Comparison of ENCODE assay signal across 8 mouse cellular contexts in the genomic region with DNA sequence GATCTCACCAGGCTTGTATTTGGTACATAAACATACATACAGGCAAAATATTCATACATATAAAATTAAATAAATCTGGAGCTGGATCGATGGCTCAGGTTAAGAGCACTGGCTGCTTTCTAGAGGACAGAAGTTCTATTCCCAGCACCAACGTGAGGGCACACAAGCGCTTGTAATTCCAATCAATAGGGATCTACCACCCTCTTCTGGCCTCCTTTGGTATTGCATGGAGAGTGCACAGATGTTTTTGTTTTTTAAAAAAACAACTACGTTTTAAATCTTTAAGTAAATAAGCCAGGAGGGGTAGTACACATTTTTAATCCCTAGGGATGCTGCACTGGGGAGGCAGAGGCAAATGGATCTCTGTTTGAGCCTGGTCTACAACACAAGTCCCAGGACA. TPM values are rescaled to one million over a fixed set of nuclear protein-coding genes. Genes with fewer than 3 reads are reported as not detected.
A peak's percentile ranks its signal among the peaks of the same experiment; 100 is the strongest.
DNase-seq lines count a peak whose midpoint lies in the region; ATAC-seq lines count a peak whose summit lies in the region.

No protein-coding gene starts in this region.

- intact Hi-C loops in heart, postnatal 10 days (cut with DNase I) = loop anchor here (2.0 to 5.0 kb wide), 2 partner anchors 79 to 161 kb away; a partner anchor contains a TSS

- peak; percentile 72 for DNase-seq in hindbrain, embryonic 11.5 days (ENCODE audit: low spot score)
- peak; percentile 81 for DNase-seq in CD4-positive helper T cell, adult 2 months (ENCODE audit: low read depth, low spot score)
- DNase-seq in T-cell, adult 2 months (ENCODE audit: low spot score) = peak; percentile 60
- DNase-seq in heart, postnatal 10 days = peak; percentile 46 to 77
- DNase-seq in lung, postnatal 25 days (ENCODE audit: low spot score) = peak; percentile 62
- peak; percentile 73 for DNase-seq in thymus, postnatal 0 days (ENCODE audit: low spot score)
- DNase-seq in urinary bladder, adult 18-20 months (ENCODE audit: low spot score in 2 of 2) = no peak

- H3K4me1 ChIP-seq in hindbrain, embryonic 11.5 days (replicated peaks; ENCODE audit: control insufficient read depth, insufficient read depth, low read length) = no peaks in the 10 kb centered on the region
- peaks cover 9% of the 10 kb centered on the region for H3K4me1 ChIP-seq in hindbrain, embryonic 12.5 days

- H3K4me3 ChIP-seq in hindbrain, embryonic 11.5 days (ENCODE audit: low read depth, low read length) = no peak overlapping the region
- H3K4me3 ChIP-seq in hindbrain, embryonic 12.5 days = no peak overlapping the region

- no peaks in the 10 kb centered on the region for H3K36me3 ChIP-seq in hindbrain, embryonic 11.5 days (ENCODE audit: control insufficient read depth, insufficient read depth, low read length)
- H3K36me3 ChIP-seq in hindbrain, embryonic 12.5 days = peaks cover 4% of the 10 kb centered on the region

- no peak overlapping the region for H3K9ac ChIP-seq in hindbrain, embryonic 11.5 days (ENCODE audit: low read depth, low read length)
- H3K9ac ChIP-seq in hindbrain, embryonic 12.5 days = no peak overlapping the region

- 25% methylated on average over 4 of the region's 4 CpGs for WGBS in hindbrain, embryonic 11.5 days
- WGBS in hindbrain, embryonic 12.5 days = 18% methylated on average over 4 of the region's 4 CpGs

- H3K27ac ChIP-seq in hindbrain, embryonic 11.5 days (ENCODE audit: low read depth, low read length) = no peak overlapping the region
- H3K27ac ChIP-seq in hindbrain, embryonic 12.5 days = no peak overlapping the region

- ATAC-seq in hindbrain, embryonic 11.5 days (ENCODE audit: low FRiP score) = no peak
- no peak for ATAC-seq in hindbrain, embryonic 12.5 days (ENCODE audit: low FRiP score)

- H3K4me2 ChIP-seq in hindbrain, embryonic 11.5 days (replicated peaks; ENCODE audit: low read depth, low read length) = no peak overlapping the region
- no peak overlapping the region for H3K4me2 ChIP-seq in hindbrain, embryonic 12.5 days (replicated peaks)

- H3K27me3 ChIP-seq in hindbrain, embryonic 11.5 days (ENCODE audit: control insufficient read depth, insufficient read depth, low read length) = no peaks in the 10 kb centered on the region
- H3K27me3 ChIP-seq in hindbrain, embryonic 12.5 days = no peaks in the 10 kb centered on the region

- H3K9me3 ChIP-seq in hindbrain, embryonic 11.5 days (ENCODE audit: control insufficient read depth, low read length) = no peaks in the 10 kb centered on the region
- no peaks in the 10 kb centered on the region for H3K9me3 ChIP-seq in hindbrain, embryonic 12.5 days (replicated peaks)

RNA-seq across cellular contexts. Expression of a gene that starts 1.8 kb away (rescaled TPM):
- 26.9 and 32.4 TPM in 2 replicates for polyA plus RNA-seq in hindbrain, embryonic 11.5 days (2014; fragmentation: Nextera tagmentation; extraction: Ambion mirVana)
- polyA plus RNA-seq in hindbrain, embryonic 12.5 days (2016; fragmentation: Nextera tagmentation; extraction: Ambion mirVana) = 33.2 and 33.4 TPM in 2 replicates
- 10 to 100 TPM; 12.5 to 12.6 TPM for total RNA-seq in heart, postnatal 10 days (2021)
- 31.2 and 34.8 TPM in 2 replicates for polyA plus RNA-seq in thymus, postnatal 0 days (2015; fragmentation: Nextera tagmentation; extraction: Ambion mirVana)

RNA-seq across cellular contexts. Expression of a gene that starts 7.8 kb away (rescaled TPM):
- 62.6 and 62.9 TPM in 2 replicates for polyA plus RNA-seq in hindbrain, embryonic 11.5 days (2014; fragmentation: Nextera tagmentation; extraction: Ambion mirVana)
- polyA plus RNA-seq in hindbrain, embryonic 12.5 days (2016; fragmentation: Nextera tagmentation; extraction: Ambion mirVana) = 47.9 and 48.3 TPM in 2 replicates
- 10 to 100 TPM; 10.2 to 13.9 TPM for total RNA-seq in heart, postnatal 10 days (2021)
- 46.4 and 48.5 TPM in 2 replicates for polyA plus RNA-seq in thymus, postnatal 0 days (2015; fragmentation: Nextera tagmentation; extraction: Ambion mirVana)

RNA-seq across cellular contexts. Expression of a gene that starts 14.5 kb away (rescaled TPM):
- polyA plus RNA-seq in hindbrain, embryonic 11.5 days (2014; fragmentation: Nextera tagmentation; extraction: Ambion mirVana) = 0.32 TPM in 1 of 2 replicates, not detected in the other
- 0.22 TPM in 1 of 2 replicates, not detected in the other for polyA plus RNA-seq in hindbrain, embryonic 12.5 days (2016; fragmentation: Nextera tagmentation; extraction: Ambion mirVana)
- total RNA-seq in heart, postnatal 10 days (2021) = under 1 TPM; 0.31 to 0.32 TPM
- polyA plus RNA-seq in thymus, postnatal 0 days (2015; fragmentation: Nextera tagmentation; extraction: Ambion mirVana) = 0.48 and 0.57 TPM in 2 replicates

RNA-seq across cellular contexts. Expression of a gene that starts 15.1 kb away (rescaled TPM):
- polyA plus RNA-seq in hindbrain, embryonic 11.5 days (2014; fragmentation: Nextera tagmentation; extraction: Ambion mirVana) = 80.0 and 82.4 TPM in 2 replicates
- 91.6 and 94.6 TPM in 2 replicates for polyA plus RNA-seq in hindbrain, embryonic 12.5 days (2016; fragmentation: Nextera tagmentation; extraction: Ambion mirVana)
- total RNA-seq in heart, postnatal 10 days (2021) = 10 to 100 TPM; 60.5 to 63.5 TPM
- 57.2 and 57.4 TPM in 2 replicates for polyA plus RNA-seq in thymus, postnatal 0 days (2015; fragmentation: Nextera tagmentation; extraction: Ambion mirVana)

RNA-seq across cellular contexts. Expression of a gene that starts 20.7 kb away (rescaled TPM):
- polyA plus RNA-seq in hindbrain, embryonic 11.5 days (2014; fragmentation: Nextera tagmentation; extraction: Ambion mirVana) = 0.38 and 0.59 TPM in 2 replicates
- polyA plus RNA-seq in hindbrain, embryonic 12.5 days (2016; fragmentation: Nextera tagmentation; extraction: Ambion mirVana) = 0.54 and 0.70 TPM in 2 replicates
- total RNA-seq in heart, postnatal 10 days (2021) = under 1 TPM; 0.10 to 0.17 TPM
- polyA plus RNA-seq in thymus, postnatal 0 days (2015; fragmentation: Nextera tagmentation; extraction: Ambion mirVana) = 0.06 and 0.10 TPM in 2 replicates

Comparison
In these comparisons a context has a peak if more than half of its experiments do, and no peak if none do; other contexts are left out.
1. DNase-seq: peak in hindbrain, embryonic 11.5 days (single experiment), CD4-positive helper T cell, adult 2 months (single experiment), T-cell, adult 2 months (single experiment), heart, postnatal 10 days (2 of 2), lung, postnatal 25 days (single experiment) and thymus, postnatal 0 days (single experiment); none in urinary bladder, adult 18-20 months (0 of 2).